Mouse (Mus musculus) CH12.LX (cell line): ENCODE measurements around the gene Rbm25. TPM values are rescaled to one million over a fixed set of nuclear protein-coding genes. Genes with fewer than 3 reads are reported as not detected.

Source experiments
- DNase-seq: peaks from one replicate; pipeline ENCODE4 v3.0.0-alpha.2; 2013; ENCODE audit errors: extremely low read depth
- H3K27ac ChIP-seq: 2 replicates; pipeline ENCODE4 v1.5.1; 2012; ENCODE audit warnings: low read depth, mild to moderate bottlenecking, control low read depth, moderate library complexity; ENCODE audit not compliant: insufficient read depth
- H3K27me3 ChIP-seq: replicated peaks from 2 replicates; pipeline ENCODE3; 2012; ENCODE audit warnings: inconsistent platforms
- H3K36me3 ChIP-seq, 2 experiments: replicated peaks in 1 of 2; 2 replicates each; pipeline versions ENCODE3 to v1.6.1; 2012; ENCODE audit warnings: inconsistent platforms in 1 of 2, low read length in 1 of 2, mild to moderate bottlenecking in 1 of 2, mixed read lengths in 1 of 2, moderate library complexity in 1 of 2; ENCODE audit not compliant: control insufficient read depth in 1 of 2, insufficient read depth in 1 of 2
- H3K4me1 ChIP-seq, 2 experiments: 2 replicates each; pipeline ENCODE4 v1.6.1; 2012; ENCODE audit warnings: inconsistent platforms in 1 of 2, moderate library complexity in 1 of 2; ENCODE audit not compliant: insufficient read depth in 2 of 2, control insufficient read depth in 1 of 2
- H3K4me2 ChIP-seq: 2 replicates; pipeline ENCODE4 v1.6.1; 2012; ENCODE audit warnings: low read depth, mild to moderate bottlenecking, control low read depth; ENCODE audit not compliant: poor library complexity, insufficient read depth, severe bottlenecking
- H3K4me3 ChIP-seq, 3 experiments: fragments of 150-350 bp in 1 of 3; sonication (generic) in 1 of 3; replicated peaks in 1 of 3; 2 replicates each; pipeline versions ENCODE3 to v1.5.1; 2011 to 2012; ENCODE audit warnings: low read depth in 2 of 3, low read length in 2 of 3, mild to moderate bottlenecking in 2 of 3, moderate library complexity in 2 of 3, control low read depth in 1 of 3, improper control_type of control experiment in 1 of 3, inconsistent platforms in 1 of 3, mixed read lengths in 1 of 3; ENCODE audit not compliant: poor library complexity in 1 of 3
- H3K79me2 ChIP-seq: replicated peaks from 2 replicates; pipeline ENCODE4 v1.6.1; 2012; ENCODE audit warnings: mild to moderate bottlenecking, moderate library complexity; ENCODE audit not compliant: control insufficient read depth, poor library complexity, insufficient read depth, severe bottlenecking; ENCODE audit errors: extremely low read depth
- H3K9ac ChIP-seq: 2 replicates; pipeline ENCODE4 v1.6.1; 2012; ENCODE audit warnings: low read depth, mild to moderate bottlenecking, control low read depth, moderate library complexity; ENCODE audit not compliant: insufficient read depth
- H3K9me3 ChIP-seq: replicated peaks from 2 replicates; pipeline ENCODE3; 2012; ENCODE audit warnings: low read length, inconsistent platforms, mixed read lengths
- BHLHE40 ChIP-seq: IDR thresholded peaks from 2 replicates; pipeline ENCODE4 v1.6.1; 2011; ENCODE audit warnings: mild to moderate bottlenecking, low read depth, low read length, improper control_type of control experiment
- CHD2 ChIP-seq: IDR thresholded peaks from 2 replicates; pipeline ENCODE4 v1.6.1; 2011; ENCODE audit warnings: low read length, improper control_type of control experiment
- CTCF ChIP-seq, 2 experiments: IDR thresholded peaks in 1 of 2; conservative IDR thresholded peaks in 1 of 2; 2 replicates each; pipeline ENCODE4 v1.5.1; 2011 to 2012; ENCODE audit warnings: low read depth in 2 of 2, low read length in 2 of 2, improper control_type of control experiment in 1 of 2, inconsistent platforms in 1 of 2, mild to moderate bottlenecking in 1 of 2, moderate library complexity in 1 of 2
- E2F4 ChIP-seq: IDR thresholded peaks from 2 replicates; pipeline ENCODE4 v1.6.1; 2011; ENCODE audit warnings: low read depth, low read length, improper control_type of control experiment; ENCODE audit not compliant: insufficient replicate concordance
- ETS1 ChIP-seq: conservative IDR thresholded peaks from 2 replicates; pipeline ENCODE4 v1.6.1; 2012; ENCODE audit warnings: low read depth, mild to moderate bottlenecking, inconsistent platforms, low read length, improper control_type of control experiment, moderate library complexity
- HCFC1 ChIP-seq: IDR thresholded peaks from 2 replicates; pipeline ENCODE4 v1.6.1; 2012; ENCODE audit warnings: low read depth, mild to moderate bottlenecking, inconsistent platforms, low read length, improper control_type of control experiment
- JUN ChIP-seq: IDR thresholded peaks from 2 replicates; pipeline ENCODE4 v1.6.1; 2011; ENCODE audit warnings: low read depth, mild to moderate bottlenecking, low read length, improper control_type of control experiment, moderate library complexity; ENCODE audit not compliant: insufficient read depth
- KAT2A ChIP-seq: IDR thresholded peaks from 2 replicates; pipeline ENCODE4 v1.6.1; 2012; ENCODE audit warnings: low read length, improper control_type of control experiment, inconsistent platforms; ENCODE audit not compliant: insufficient replicate concordance
- MAFK ChIP-seq: IDR thresholded peaks from 2 replicates; pipeline ENCODE4 v1.6.1; 2011; ENCODE audit warnings: low read length, improper control_type of control experiment; ENCODE audit not compliant: insufficient replicate concordance
- MAX ChIP-seq: IDR thresholded peaks from 2 replicates; pipeline ENCODE4 v1.6.1; 2011; ENCODE audit warnings: low read length, improper control_type of control experiment
- MXI1 ChIP-seq: IDR thresholded peaks from 2 replicates; pipeline ENCODE4 v1.6.1; 2011; ENCODE audit warnings: mild to moderate bottlenecking, low read depth, low read length, improper control_type of control experiment
- MYC ChIP-seq: IDR thresholded peaks from 2 replicates; pipeline ENCODE4 v1.6.1; 2011; ENCODE audit warnings: low read depth, mild to moderate bottlenecking, improper control_type of control experiment, low read length
- NRF1 ChIP-seq: IDR thresholded peaks from 2 replicates; pipeline ENCODE4 v1.6.1; 2014; ENCODE audit warnings: low read depth, mild to moderate bottlenecking, inconsistent platforms, low read length, improper control_type of control experiment, moderate library complexity
- POLR2A ChIP-seq: IDR thresholded peaks from 2 replicates; pipeline ENCODE4 v1.6.1; 2011; ENCODE audit warnings: low read depth, mild to moderate bottlenecking, improper control_type of control experiment, low read length
- RAD21 ChIP-seq: IDR thresholded peaks from 2 replicates; pipeline ENCODE4 v1.6.1; 2011; ENCODE audit warnings: low read depth, mild to moderate bottlenecking, low read length, improper control_type of control experiment, moderate library complexity
- RCOR1 ChIP-seq: conservative IDR thresholded peaks from 2 replicates; pipeline ENCODE4 v1.6.1; 2012; ENCODE audit warnings: low read depth, mild to moderate bottlenecking, inconsistent platforms, low read length, improper control_type of control experiment
- TBP ChIP-seq: conservative IDR thresholded peaks from 2 replicates; pipeline ENCODE4 v1.6.1; 2011; ENCODE audit warnings: low read depth, low read length, improper control_type of control experiment
- TCF12 ChIP-seq: IDR thresholded peaks from 2 replicates; pipeline ENCODE4 v1.6.1; 2014; ENCODE audit warnings: low read depth, mild to moderate bottlenecking, inconsistent platforms, low read length, improper control_type of control experiment
- UBTF ChIP-seq: IDR thresholded peaks from 2 replicates; pipeline ENCODE4 v1.6.1; 2012; ENCODE audit warnings: low read depth, mild to moderate bottlenecking, inconsistent platforms, low read length, improper control_type of control experiment, moderate library complexity
- USF2 ChIP-seq: conservative IDR thresholded peaks from 2 replicates; pipeline ENCODE4 v1.6.1; 2011; ENCODE audit warnings: low read depth, low read length, improper control_type of control experiment
- ZC3H11A ChIP-seq: IDR thresholded peaks from 2 replicates; pipeline ENCODE4 v1.6.1; 2012; ENCODE audit warnings: low read depth, mild to moderate bottlenecking, inconsistent platforms, low read length, improper control_type of control experiment
- ZKSCAN1 ChIP-seq: IDR thresholded peaks from 2 replicates; pipeline ENCODE4 v1.6.1; 2012; ENCODE audit warnings: low read depth, inconsistent platforms, low read length, improper control_type of control experiment, borderline replicate concordance
- ZNF384 ChIP-seq: IDR thresholded peaks from 2 replicates; pipeline ENCODE4 v1.6.1; 2012; ENCODE audit warnings: low read depth, low read length, improper control_type of control experiment, inconsistent platforms
- dilution Hi-C: fragments of 300-500 bp; cut with MboI; formaldehyde crosslinking; loops from 2 replicates; pipeline ENCODE4 v1.14.3; 2020; ENCODE audit warnings: low sequenced_read_pairs; ENCODE audit not compliant: extremely low pct_unique_long_range_greater_than_20kb, extremely low pct_ligation_motif_present
- in situ Hi-C: fragments of 300-500 bp; cut with MboI; formaldehyde crosslinking; loops from 3 replicates; pipeline ENCODE4 v1.14.3; 2019; ENCODE audit warnings: low sequenced_read_pairs, low pct_ligation_motif_present, low pct_unique_long_range_greater_than_20kb, mixed read lengths
- polyA plus RNA-seq: library from polyadenylated mRNA; unstranded; fragments of >175 nt; gene quantifications from 2 replicates; pipeline ENCODE4 v1.2.1, GENCODE M21; 2012; ENCODE audit warnings: low read depth; ENCODE audit not compliant: insufficient read length
- total RNA-seq, 2 experiments: library from RNA; depleted of rRNA; stranded (reverse); fragments of 300-350 nt in 1 of 2; fragments of >200 nt in 1 of 2; gene quantifications; 2 replicates each; pipeline ENCODE4 v1.2.3; 2012 to 2014

Gene Rbm25
- total and polyA plus RNA-seq, 3 experiments: 58.6 to 227 (median 97.5) TPM

- no peak for TF ChIP-seq POLR2A
- TF ChIP-seq ZNF384: no peak
- no peak for TF ChIP-seq NRF1
- TF ChIP-seq ZKSCAN1: no peak
- no peak for TF ChIP-seq RAD21
- TF ChIP-seq CHD2: no peak
- TF ChIP-seq TCF12: no peak
- TF ChIP-seq MAFK: no peak
- no peak for TF ChIP-seq ZC3H11A
- dilution Hi-C loops: no loop called here
- DNase-seq: no peak
- Histone ChIP-seq H3K4me1 (peaks cover 6 to 28% of the 10 kb centered on the region in 2 experiments; a peak in 3 of 4 replicates), H3K27ac (no peak overlapping the region), H3K4me3 (no peak overlapping the region), H3K27me3 (no peaks in the 10 kb centered on the region), H3K9me3 (no peaks in the 10 kb centered on the region), H3K4me2 (no peak overlapping the region), H3K36me3 (peaks cover 56 to 82% of the 10 kb centered on the region in 2 experiments), H3K9ac (no peak overlapping the region), H3K79me2 (no peaks in the 10 kb centered on the region; the same call in 1 of the 2 replicates)
- in situ Hi-C loops: loop anchor here (10.0 kb wide), 1 partner anchor 225 kb away; no protein-coding TSS in a partner anchor
Observed at GRCm38 (mm10) chr12:83719431-83719830, 88.4 kb downstream of the Rbm25 start.

GRCm38 (mm10) chr12:83721281-83721680 is 90.2 kb downstream of the Rbm25 start:
- no peaks in the 10 kb centered on the region for H3K27me3 ChIP-seq
- DNase-seq: no peak
- H3K36me3 ChIP-seq: peaks cover 58 to 82% of the 10 kb centered on the region in 2 experiments
- no peak overlapping the region for H3K9ac ChIP-seq
- H3K4me1 ChIP-seq: peaks cover 6 to 31% of the 10 kb centered on the region in 2 experiments; a peak in 3 of 4 replicates
- H3K4me2 ChIP-seq: no peak overlapping the region
- TF ChIP-seq TCF12 (no peak), USF2 (no peak), CTCF (conservative IDR thresholded peaks at IDR 0.05 in 1 of 2, IDR thresholded peaks at IDR 0.05 in 1 of 2; ENCODE audit: low read depth in 2 of 2, low read length in 2 of 2) (no peak), CHD2 (no peak), KAT2A (no peak), HCFC1 (no peak)
- dilution Hi-C loops: no loop called here
- no peak overlapping the region for H3K27ac ChIP-seq
- H3K4me3 ChIP-seq: no peak overlapping the region
- no peaks in the 10 kb centered on the region; the same call in 1 of the 2 replicates for H3K79me2 ChIP-seq
- no peaks in the 10 kb centered on the region for H3K9me3 ChIP-seq
- in situ Hi-C loops: no loop called here

- peaks cover 52 to 82% of the 10 kb centered on the region in 2 experiments for H3K36me3 ChIP-seq
- H3K27ac ChIP-seq: no peak overlapping the region
- in situ Hi-C loops (no loop called here), dilution Hi-C loops (no loop called here)
- no peaks in the 10 kb centered on the region for H3K27me3 ChIP-seq
- no peak overlapping the region for H3K9ac ChIP-seq
- TF ChIP-seq JUN: no peak
- TF ChIP-seq BHLHE40: no peak
- TF ChIP-seq MYC: peak; percentile 90
- TF ChIP-seq TBP: no peak
- TF ChIP-seq UBTF: no peak
- 0 out of 2 replicates have a peak, but pooled peaks have one; percentile 44 for TF ChIP-seq MXI1
- no peak for TF ChIP-seq RCOR1
- TF ChIP-seq POLR2A: no peak
- no peak for TF ChIP-seq USF2
- TF ChIP-seq MAX: peak; percentile 59; the same call in 1 of the 2 replicates
- TF ChIP-seq E2F4: no peak
- no peak for TF ChIP-seq CHD2
- no peak for TF ChIP-seq ETS1
- no peak overlapping the region for H3K4me3 ChIP-seq
- H3K9me3 ChIP-seq: no peaks in the 10 kb centered on the region
- H3K4me1 ChIP-seq: peaks cover 6 to 46% of the 10 kb centered on the region in 2 experiments; a peak in 3 of 4 replicates
- DNase-seq: peak; percentile 72
- no peak overlapping the region for H3K4me2 ChIP-seq
- no peaks in the 10 kb centered on the region; the same call in 1 of the 2 replicates for H3K79me2 ChIP-seq
Observed at GRCm38 (mm10) chr12:83723037-83723436, 92.0 kb downstream of the Rbm25 start.
